Mouse (Mus musculus): ENCODE measurements around the gene Rps12. TPM values are rescaled to one million over a fixed set of nuclear protein-coding genes. Genes with fewer than 3 reads are reported as not detected.
A peak's percentile ranks its signal among the peaks of the same experiment; 100 is the strongest.

Rps12 gene
- polyA plus RNA-seq, 1 experiment: 1,580 TPM

DNA sequence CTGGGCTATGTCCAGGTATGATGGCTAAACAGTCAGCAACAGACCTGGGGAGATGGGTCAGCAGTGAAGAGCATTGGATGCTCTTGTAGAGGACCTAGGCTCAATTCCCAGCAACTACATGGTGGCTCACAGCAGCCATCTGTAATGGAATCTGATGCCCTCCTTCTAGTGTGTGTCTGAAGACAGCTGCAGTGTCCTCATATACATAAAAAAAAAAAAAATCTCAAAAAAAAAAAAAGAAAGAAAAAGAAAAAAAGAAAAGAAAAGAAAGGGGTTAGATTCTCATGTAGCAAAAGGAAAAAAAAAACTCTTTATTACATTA is 25.3 kb upstream of the Rps12 start:
- H3K36me3 ChIP-seq (ENCODE audit: control insufficient read depth, insufficient read depth, low read length): peaks cover 26% of the 10 kb centered on the region
- peaks cover 4% of the 10 kb centered on the region; the same call in 1 of the 2 replicates for H3K4me1 ChIP-seq (ENCODE audit: control insufficient read depth, insufficient read depth, insufficient read length, low read length)
- TF ChIP-seq CTCF (IDR thresholded peaks at IDR 0.05; ENCODE audit: extremely low read depth, insufficient read length, insufficient replicate concordance, low read depth, low read length): no peak
- no peak for TF ChIP-seq POLR2A (IDR thresholded peaks at IDR 0.05; ENCODE audit: low read depth, low read length)
- no peaks in the 10 kb centered on the region for H3K27me3 ChIP-seq (ENCODE audit: control insufficient read depth, insufficient read depth, low read length)
- no peak overlapping the region for H3K4me3 ChIP-seq (ENCODE audit: low read depth, low read length)
- H3K27ac ChIP-seq (ENCODE audit: insufficient read depth, low read depth, low read length): peak overlapping the region; percentile 23; the same call in 1 of the 2 replicates

DNA sequence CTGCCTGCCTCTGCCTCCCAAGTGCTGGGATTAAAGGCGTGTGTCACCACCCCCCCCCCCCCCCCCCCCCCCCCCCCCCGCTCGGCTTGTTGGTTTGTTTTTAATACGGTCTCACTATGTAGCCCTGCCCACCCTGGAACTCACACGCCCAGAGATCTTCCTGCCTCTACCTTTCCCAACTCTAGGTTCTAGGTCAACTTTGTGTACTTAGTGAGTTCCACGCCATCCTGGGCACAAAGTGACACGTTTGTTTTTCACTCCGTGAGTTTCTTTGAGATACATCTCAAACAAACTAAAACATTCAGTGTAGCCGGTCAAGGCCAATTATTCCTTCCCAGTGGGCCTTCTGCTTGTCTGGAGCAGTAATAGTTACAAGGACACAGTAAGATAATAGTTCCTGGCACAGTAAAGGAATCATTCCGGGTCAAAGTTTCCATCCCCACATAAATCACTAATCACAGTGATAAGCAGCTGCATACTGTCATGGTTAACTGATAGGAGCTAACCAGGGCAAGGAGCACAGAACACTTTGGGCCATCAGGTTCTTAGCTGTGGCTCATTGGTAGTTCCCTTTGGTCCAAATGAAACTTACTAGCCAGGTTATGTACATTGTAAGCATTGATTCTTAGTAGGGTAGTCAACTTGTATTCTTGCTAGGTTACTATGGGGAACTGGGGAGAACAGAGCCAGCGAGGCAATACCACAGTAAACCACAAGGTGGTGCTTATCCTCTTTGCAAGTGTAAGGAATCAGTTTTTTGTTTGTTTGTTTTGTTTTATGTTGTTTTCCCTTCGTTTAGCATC is 24.8 kb upstream of the Rps12 start:
- TF ChIP-seq POLR2A (IDR thresholded peaks at IDR 0.05; ENCODE audit: low read depth, low read length) (no peak), CTCF (IDR thresholded peaks at IDR 0.05; ENCODE audit: extremely low read depth, insufficient read length, insufficient replicate concordance, low read depth, low read length) (no peak)
- Histone ChIP-seq H3K4me3 (ENCODE audit: low read depth, low read length) (no peak overlapping the region), H3K4me1 (ENCODE audit: control insufficient read depth, insufficient read depth, insufficient read length, low read length) (peaks cover 4% of the 10 kb centered on the region; the same call in 1 of the 2 replicates), H3K27me3 (ENCODE audit: control insufficient read depth, insufficient read depth, low read length) (no peaks in the 10 kb centered on the region), H3K36me3 (ENCODE audit: control insufficient read depth, insufficient read depth, low read length) (peaks cover 31% of the 10 kb centered on the region), H3K27ac (ENCODE audit: insufficient read depth, low read depth, low read length) (peak overlapping the region; percentile 74)
- 26% methylated on average over 8 of the region's 12 CpGs for WGBS

DNA sequence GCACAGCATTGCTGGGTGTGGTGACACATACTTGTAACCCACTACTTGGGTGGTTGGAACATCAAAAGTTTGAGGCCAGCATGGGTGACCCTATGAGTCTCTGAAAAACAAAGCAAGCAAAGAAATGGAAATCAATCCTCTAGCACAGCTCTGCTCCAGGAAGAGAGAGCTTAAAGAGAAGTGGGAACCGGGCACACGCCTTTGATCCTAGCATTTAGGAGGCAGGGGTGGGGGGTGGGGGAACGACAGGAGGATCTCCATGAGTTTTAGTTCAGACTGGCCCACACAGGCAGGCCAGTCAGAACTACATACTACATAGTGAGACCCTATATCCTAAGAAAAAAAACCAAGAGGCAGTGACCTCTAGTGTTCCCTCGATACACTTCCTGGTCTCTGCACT is 19.1 kb upstream of the Rps12 start:
- Histone ChIP-seq H3K27ac (ENCODE audit: insufficient read depth, low read depth, low read length) (no peak overlapping the region), H3K4me1 (ENCODE audit: control insufficient read depth, insufficient read depth, insufficient read length, low read length) (no peaks in the 10 kb centered on the region; the same call in 1 of the 2 replicates), H3K4me3 (ENCODE audit: low read depth, low read length) (no peak overlapping the region), H3K36me3 (ENCODE audit: control insufficient read depth, insufficient read depth, low read length) (peaks cover 52% of the 10 kb centered on the region), H3K27me3 (ENCODE audit: control insufficient read depth, insufficient read depth, low read length) (no peaks in the 10 kb centered on the region)
- WGBS: 76% methylated on average over 4 of the region's 4 CpGs
- TF ChIP-seq POLR2A (IDR thresholded peaks at IDR 0.05; ENCODE audit: low read depth, low read length) (no peak), CTCF (IDR thresholded peaks at IDR 0.05; ENCODE audit: extremely low read depth, insufficient read length, insufficient replicate concordance, low read depth, low read length) (no peak)

DNA sequence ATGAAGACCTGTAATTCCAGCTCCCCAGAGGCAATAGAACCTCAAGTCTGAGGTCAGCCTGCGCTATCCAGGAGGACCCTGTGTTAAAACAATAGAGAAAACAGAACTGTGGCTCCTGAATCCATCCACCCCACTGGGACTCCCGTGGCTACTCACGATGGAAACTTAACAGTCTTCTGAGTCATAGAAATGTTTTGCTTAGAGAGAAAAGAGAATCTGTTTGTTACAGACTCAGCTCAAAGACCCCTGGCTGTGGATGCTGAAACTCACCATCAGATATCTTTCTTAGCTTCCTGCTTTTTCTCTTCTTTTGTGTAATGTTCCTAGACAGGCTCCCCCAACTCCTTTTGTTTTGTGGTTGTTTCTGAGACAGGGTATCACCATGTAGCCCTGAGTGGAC is 17.6 kb upstream of the Rps12 start:
- peaks cover 3% of the 10 kb centered on the region; the same call in 1 of the 2 replicates for H3K4me1 ChIP-seq (ENCODE audit: control insufficient read depth, insufficient read depth, insufficient read length, low read length)
- no peak overlapping the region for H3K4me3 ChIP-seq (ENCODE audit: low read depth, low read length)
- no peak overlapping the region for H3K27ac ChIP-seq (ENCODE audit: insufficient read depth, low read depth, low read length)
- no peak for TF ChIP-seq POLR2A (IDR thresholded peaks at IDR 0.05; ENCODE audit: low read depth, low read length)
- no peak for TF ChIP-seq CTCF (IDR thresholded peaks at IDR 0.05; ENCODE audit: extremely low read depth, insufficient read length, insufficient replicate concordance, low read depth, low read length)
- H3K36me3 ChIP-seq (ENCODE audit: control insufficient read depth, insufficient read depth, low read length): peaks cover 52% of the 10 kb centered on the region
- WGBS: 90% methylated on average over 3 of the region's 3 CpGs
- H3K27me3 ChIP-seq (ENCODE audit: control insufficient read depth, insufficient read depth, low read length): no peaks in the 10 kb centered on the region

DNA sequence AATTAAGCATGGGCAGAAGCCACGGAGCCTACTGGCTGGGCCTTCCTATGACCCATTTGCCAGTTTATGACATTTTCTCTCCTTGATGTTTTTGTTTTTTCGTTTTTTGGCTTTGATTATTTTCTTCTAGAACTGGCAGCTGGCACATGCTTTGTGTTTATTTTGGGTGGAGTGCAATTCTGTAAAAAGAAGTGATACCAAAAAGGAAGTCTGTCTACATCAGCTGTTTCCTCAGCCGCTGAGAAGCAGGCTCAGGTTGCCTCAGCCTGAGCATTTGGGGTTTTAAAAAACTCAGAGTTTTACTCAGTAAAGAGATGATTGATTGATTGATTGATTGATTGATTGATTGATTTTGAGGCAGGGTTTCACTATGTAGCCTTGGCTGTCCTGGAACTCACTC is 15.8 kb upstream of the Rps12 start:
- Histone ChIP-seq H3K4me3 (ENCODE audit: low read depth, low read length) (no peak overlapping the region), H3K27me3 (ENCODE audit: control insufficient read depth, insufficient read depth, low read length) (no peaks in the 10 kb centered on the region), H3K4me1 (ENCODE audit: control insufficient read depth, insufficient read depth, insufficient read length, low read length) (peaks cover 6% of the 10 kb centered on the region; the same call in 1 of the 2 replicates), H3K27ac (ENCODE audit: insufficient read depth, low read depth, low read length) (no peak overlapping the region), H3K36me3 (ENCODE audit: control insufficient read depth, insufficient read depth, low read length) (peaks cover 50% of the 10 kb centered on the region)
- TF ChIP-seq CTCF (IDR thresholded peaks at IDR 0.05; ENCODE audit: extremely low read depth, insufficient read length, insufficient replicate concordance, low read depth, low read length) (no peak), POLR2A (IDR thresholded peaks at IDR 0.05; ENCODE audit: low read depth, low read length) (no peak)
- WGBS: 30% methylated on average over 3 of the region's 3 CpGs

DNA sequence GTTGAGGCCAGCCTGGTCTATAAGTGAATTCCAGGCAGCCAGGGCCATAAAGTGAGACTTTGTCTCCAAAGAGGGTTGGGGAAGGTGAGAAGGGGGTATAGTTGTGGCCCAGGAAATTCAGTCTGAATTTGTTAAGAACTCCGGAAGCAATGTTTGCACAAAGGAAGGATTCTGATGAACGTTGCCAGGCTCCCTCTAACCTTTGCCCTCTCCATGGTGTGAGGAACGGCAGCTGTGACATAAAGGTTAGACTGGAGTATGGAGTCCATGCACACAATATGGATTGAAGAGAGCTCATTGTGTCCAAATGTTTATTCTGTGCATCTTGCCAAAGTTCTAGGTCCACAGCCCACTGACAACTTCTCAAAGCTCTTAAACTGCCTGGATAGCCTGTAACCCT is 12.9 kb upstream of the Rps12 start:
- H3K4me3 ChIP-seq (ENCODE audit: low read depth, low read length): no peak overlapping the region
- no peak for TF ChIP-seq CTCF (IDR thresholded peaks at IDR 0.05; ENCODE audit: extremely low read depth, insufficient read length, insufficient replicate concordance, low read depth, low read length)
- no peak for TF ChIP-seq POLR2A (IDR thresholded peaks at IDR 0.05; ENCODE audit: low read depth, low read length)
- WGBS: 26% methylated on average over 3 of the region's 3 CpGs
- no peaks in the 10 kb centered on the region for H3K27me3 ChIP-seq (ENCODE audit: control insufficient read depth, insufficient read depth, low read length)
- H3K36me3 ChIP-seq (ENCODE audit: control insufficient read depth, insufficient read depth, low read length): peaks cover 30% of the 10 kb centered on the region
- H3K4me1 ChIP-seq (ENCODE audit: control insufficient read depth, insufficient read depth, insufficient read length, low read length): peaks cover 6% of the 10 kb centered on the region; the same call in 1 of the 2 replicates
- H3K27ac ChIP-seq (ENCODE audit: insufficient read depth, low read depth, low read length): peak overlapping the region; percentile 27; the same call in 1 of the 2 replicates

DNA sequence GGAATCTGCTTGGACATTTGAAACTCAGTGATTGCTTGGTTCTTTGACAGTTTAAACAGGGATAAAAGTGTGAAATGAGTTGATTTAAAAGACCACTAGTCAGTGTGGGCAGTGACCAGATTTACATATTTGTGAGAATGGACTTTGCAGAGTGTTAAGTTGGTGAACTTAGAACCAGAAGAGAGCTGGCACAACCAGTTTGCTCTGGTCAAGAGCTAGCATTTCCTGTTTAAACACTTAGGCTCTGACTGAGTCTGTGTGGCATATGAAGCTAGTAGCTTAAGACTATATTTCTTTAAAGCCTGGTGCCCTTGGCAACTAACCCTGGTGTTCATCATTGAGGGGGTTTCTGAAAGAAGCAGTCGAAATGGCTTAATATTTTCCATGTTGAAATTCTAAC is 11.1 kb upstream of the Rps12 start:
- Histone ChIP-seq H3K4me1 (ENCODE audit: control insufficient read depth, insufficient read depth, insufficient read length, low read length) (peaks cover 6% of the 10 kb centered on the region; the same call in 1 of the 2 replicates), H3K4me3 (ENCODE audit: low read depth, low read length) (no peak overlapping the region), H3K27me3 (ENCODE audit: control insufficient read depth, insufficient read depth, low read length) (no peaks in the 10 kb centered on the region), H3K36me3 (ENCODE audit: control insufficient read depth, insufficient read depth, low read length) (peaks cover 20% of the 10 kb centered on the region), H3K27ac (ENCODE audit: insufficient read depth, low read depth, low read length) (peak overlapping the region; percentile 44; the same call in 1 of the 2 replicates)
- WGBS: 63% methylated on average over 1 of the region's 1 CpGs
- TF ChIP-seq CTCF (IDR thresholded peaks at IDR 0.05; ENCODE audit: extremely low read depth, insufficient read length, insufficient replicate concordance, low read depth, low read length) (no peak), POLR2A (IDR thresholded peaks at IDR 0.05; ENCODE audit: low read depth, low read length) (no peak)

All from small intestine, adult 2 months (tissue).